Mouse (Mus musculus): Measurements from ENCODE around the gene Slc38a11.
A peak's percentile ranks its signal among the peaks of the same experiment; 100 is the strongest.

Gene Slc38a11

DNA sequence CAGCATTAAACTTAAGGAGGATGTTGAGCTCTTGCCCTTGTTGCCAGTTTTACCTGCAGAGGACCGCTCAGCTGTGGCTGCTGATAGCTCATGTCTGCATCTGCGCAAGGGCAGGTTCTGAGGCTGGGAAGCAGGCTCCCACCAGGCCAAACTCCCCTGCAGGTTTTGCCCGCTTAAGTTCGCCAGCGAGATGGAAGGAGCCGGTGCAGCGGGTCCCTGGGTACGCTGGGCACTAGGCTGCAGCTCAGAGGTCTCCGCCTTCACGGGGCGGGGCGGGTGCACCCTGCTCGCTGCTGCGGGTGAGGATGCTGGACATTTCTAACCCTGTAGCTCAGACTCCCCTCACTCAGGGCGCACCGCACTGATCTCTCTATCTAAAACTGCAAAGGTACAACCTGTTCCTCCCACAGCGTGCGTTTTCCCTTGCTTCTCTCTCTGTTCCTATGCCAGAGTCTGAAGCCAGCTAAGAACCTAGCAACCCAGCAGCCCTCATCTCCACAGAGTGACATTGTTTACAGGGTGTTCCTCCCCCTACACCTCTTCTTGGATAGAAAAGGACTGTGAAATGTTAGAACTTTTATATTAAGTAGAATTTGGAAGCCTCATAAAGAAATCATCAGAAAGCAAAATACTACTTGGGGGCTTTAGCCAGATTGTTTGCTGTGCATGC, at the start of gene Slc38a11:
Gene Slc38a11, minus strand, starts transcription at position 207 of the 670 bp plus-strand sequence.
- DNase-seq (ENCODE audit: low read depth, low spot score) = no peak

- DNase-seq (ENCODE audit: low read depth, low spot score) = no peak
Observed at GRCm38 (mm10) chr2:65407110-65407509, 43.3 kb upstream of the Slc38a11 start.

GRCm38 (mm10) chr2:65405407-65405806, 41.6 kb upstream of the Slc38a11 start:
- DNase-seq (ENCODE audit: low read depth, low spot score) = no peak

GRCm38 (mm10) chr2:65402001-65402400, 38.2 kb upstream of the Slc38a11 start:
- DNase-seq (ENCODE audit: low read depth, low spot score) = no peak

GRCm38 (mm10) chr2:65399938-65400337, 36.1 kb upstream of the Slc38a11 start:
- no peak for DNase-seq (ENCODE audit: low read depth, low spot score)

- DNase-seq (ENCODE audit: low read depth, low spot score) = no peak
Observed at GRCm38 (mm10) chr2:65396128-65396527, 32.3 kb upstream of the Slc38a11 start.

DNA sequence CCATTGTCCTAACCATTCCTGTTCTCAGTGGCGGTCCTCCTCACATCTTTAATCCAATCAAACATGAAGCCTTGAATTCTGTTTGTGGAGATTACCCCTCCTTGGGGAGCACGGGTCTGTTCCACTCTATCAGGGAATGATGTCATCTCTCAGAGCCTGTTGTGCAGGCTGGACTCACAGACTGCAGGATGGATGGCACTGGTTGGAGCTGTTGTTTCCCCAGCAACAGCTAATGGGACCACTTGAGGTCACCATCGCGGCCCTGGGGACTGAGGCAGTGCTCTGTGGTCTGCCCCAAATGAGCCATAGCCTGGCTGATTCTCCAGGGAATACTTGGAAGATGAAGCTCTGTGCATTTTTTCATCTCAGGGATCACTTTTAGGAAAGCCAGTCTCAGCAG, 29.2 kb upstream of the Slc38a11 start:
- no peak for DNase-seq (ENCODE audit: low read depth, low spot score)

GRCm38 (mm10) chr2:65391322-65391721, 27.5 kb upstream of the Slc38a11 start:
- no peak for DNase-seq (ENCODE audit: low read depth, low spot score)

DNA sequence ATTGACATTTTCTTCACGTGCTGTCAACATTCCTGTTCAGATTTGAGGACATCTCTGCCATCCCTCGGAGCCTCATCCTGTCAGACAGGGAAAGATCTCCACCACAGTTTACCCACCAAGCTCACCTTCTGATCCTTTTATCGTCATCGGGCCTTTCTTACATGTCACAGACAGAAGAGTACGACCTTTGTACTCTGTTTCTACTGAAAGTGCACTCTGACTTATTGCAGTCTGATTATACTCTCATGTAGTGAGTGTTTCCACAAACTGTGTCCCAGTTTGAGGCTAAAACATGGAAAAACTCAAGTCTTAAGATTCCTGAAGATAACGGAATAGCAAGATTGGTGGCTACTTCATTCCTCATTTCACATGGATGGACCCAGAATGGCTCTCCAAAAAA, 21.0 kb upstream of the Slc38a11 start:
- DNase-seq (ENCODE audit: low read depth, low spot score) = no peak

GRCm38 (mm10) chr2:65382485-65382884, 18.7 kb upstream of the Slc38a11 start:
- DNase-seq (ENCODE audit: low read depth, low spot score) = no peak

- DNase-seq (ENCODE audit: low read depth, low spot score) = no peak
Observed at GRCm38 (mm10) chr2:65378425-65378824, 14.6 kb upstream of the Slc38a11 start.

GRCm38 (mm10) chr2:65374410-65374809, 10.6 kb upstream of the Slc38a11 start:
- no peak for DNase-seq (ENCODE audit: low read depth, low spot score)

GRCm38 (mm10) chr2:65373076-65373475, 9.2 kb upstream of the Slc38a11 start:
- DNase-seq (ENCODE audit: low read depth, low spot score) = no peak

- peak; percentile 41 for DNase-seq (ENCODE audit: low read depth, low spot score)
Observed at GRCm38 (mm10) chr2:65360736-65361475, 2.9 kb downstream of the Slc38a11 start.

DNA sequence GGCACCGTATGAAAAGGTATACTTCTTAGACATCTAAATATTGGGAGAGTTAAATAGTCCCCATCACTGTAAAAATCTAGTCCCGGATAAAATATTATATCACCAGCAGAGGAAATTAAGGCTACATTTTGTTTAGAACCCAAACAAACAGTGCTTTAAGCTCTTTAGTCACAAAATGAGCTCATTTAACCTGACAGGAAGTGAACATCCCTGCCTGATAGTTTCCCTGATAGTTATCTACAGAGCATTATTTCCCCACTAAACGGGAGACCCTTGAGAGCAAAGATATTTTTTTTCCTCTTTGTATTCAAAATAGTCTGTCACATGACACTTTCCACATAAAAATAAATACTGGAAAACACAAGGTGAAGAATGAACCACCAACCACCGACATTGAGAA, 16.5 kb downstream of the Slc38a11 start:
- no peak for DNase-seq (ENCODE audit: low read depth, low spot score)

- no peak for DNase-seq (ENCODE audit: low read depth, low spot score)
Observed at GRCm38 (mm10) chr2:65346915-65347314, 16.9 kb downstream of the Slc38a11 start.

GRCm38 (mm10) chr2:65346037-65346436, 17.8 kb downstream of the Slc38a11 start:
- no peak for DNase-seq (ENCODE audit: low read depth, low spot score)

- DNase-seq (ENCODE audit: low read depth, low spot score) = no peak
Observed at GRCm38 (mm10) chr2:65342057-65342456, 21.8 kb downstream of the Slc38a11 start.

- no peak for DNase-seq (ENCODE audit: low read depth, low spot score)
Observed at GRCm38 (mm10) chr2:65340839-65341238, 23.0 kb downstream of the Slc38a11 start.

DNA sequence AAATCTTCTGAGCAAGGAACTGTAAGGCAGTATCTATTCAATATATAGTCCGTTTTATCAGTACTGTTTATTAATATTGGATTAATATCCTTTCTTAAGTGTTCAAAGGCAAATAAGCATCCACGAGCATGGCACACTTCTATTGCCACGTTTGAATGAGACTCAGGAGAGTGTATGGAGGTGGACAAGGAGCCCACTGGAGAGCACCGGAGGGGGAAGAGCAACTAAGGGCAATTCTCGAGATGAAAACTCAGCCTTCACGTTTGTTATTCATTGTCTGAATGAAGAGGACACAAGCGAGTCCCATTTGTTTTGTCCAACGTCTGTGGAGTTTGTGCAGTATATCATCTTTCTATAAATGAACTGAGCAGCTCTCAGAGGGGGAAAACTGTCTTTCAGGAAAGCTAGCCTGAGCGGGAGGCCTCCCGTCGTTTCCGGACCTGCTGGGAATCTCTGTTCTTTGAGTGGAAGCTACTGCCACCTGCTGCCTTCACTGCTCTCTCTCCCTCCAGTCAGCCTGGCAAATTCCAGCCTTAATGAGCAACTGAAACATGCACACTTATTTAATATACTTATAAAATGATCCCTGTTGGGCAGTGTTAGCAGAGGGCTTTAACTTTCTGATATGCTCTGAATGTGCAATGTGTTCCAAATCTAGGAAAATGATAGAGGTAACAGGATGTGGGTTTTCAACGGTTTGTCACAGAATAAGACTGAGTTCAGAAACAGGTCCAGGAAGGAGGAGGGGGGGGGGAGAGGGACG, 26.3 kb downstream of the Slc38a11 start:
- no peak for DNase-seq (ENCODE audit: low read depth, low spot score)

GRCm38 (mm10) chr2:65336608-65337007, 27.2 kb downstream of the Slc38a11 start:
- no peak for DNase-seq (ENCODE audit: low read depth, low spot score)

DNA sequence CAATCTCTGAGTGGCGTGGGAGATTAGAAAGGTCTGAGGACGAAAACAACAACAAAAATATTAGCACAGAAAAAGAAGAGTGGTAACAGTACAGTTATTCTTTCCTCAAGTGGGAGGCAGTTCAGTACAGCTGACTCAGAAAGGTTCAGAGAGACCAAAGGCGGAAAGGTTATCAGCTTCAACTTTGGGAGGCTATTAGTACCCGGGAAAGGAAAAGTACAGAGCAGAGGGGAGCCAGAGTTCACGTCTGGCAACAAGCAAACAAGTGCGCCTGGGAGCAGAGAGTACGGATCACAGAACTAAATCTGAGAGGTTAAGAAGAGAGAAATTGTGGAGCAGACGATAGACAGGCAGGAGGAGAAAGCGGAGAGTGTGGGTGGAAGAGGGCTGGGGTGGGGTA, 29.7 kb downstream of the Slc38a11 start:
- no peak for DNase-seq (ENCODE audit: low read depth, low spot score)

All from retina, postnatal 7 days (tissue).